Mouse (Mus musculus): ENCODE data around the gene Hmg20b.

DNA sequence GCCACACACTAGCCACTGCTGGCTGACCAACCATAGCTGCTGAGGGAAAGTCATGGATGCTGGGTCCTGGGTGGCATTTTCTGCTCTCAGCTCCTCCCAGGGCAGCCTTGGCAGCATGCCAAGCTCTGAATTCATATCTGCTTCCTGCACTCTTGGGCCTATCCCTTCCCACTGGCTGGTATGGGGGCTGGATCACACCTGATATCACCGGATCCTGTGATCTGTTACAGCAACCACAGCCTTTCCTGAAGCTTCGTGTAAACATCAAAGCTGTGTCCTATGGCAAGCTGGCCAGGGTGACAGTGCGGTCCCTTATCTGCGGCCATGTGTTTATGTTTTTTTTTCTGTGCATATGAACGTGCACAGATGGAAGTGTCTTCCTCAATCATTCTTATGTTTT, 31.8 kb upstream of the Hmg20b start:
- no peak for TF ChIP-seq USF1 (IDR thresholded peaks at IDR 0.05; ENCODE audit: low read depth)
- TF ChIP-seq CTCF (IDR thresholded peaks at IDR 0.05; ENCODE audit: control insufficient read depth, insufficient read depth, insufficient read length), result no peak
- no peak for TF ChIP-seq MAX (IDR thresholded peaks at IDR 0.05)
- no peak for TF ChIP-seq MYOG (IDR thresholded peaks at IDR 0.05; ENCODE audit: control insufficient read depth, extremely low read depth, insufficient read length)
- no peak for TF ChIP-seq MYOD1 (IDR thresholded peaks at IDR 0.05; ENCODE audit: control insufficient read depth, insufficient read length, low read depth)
- TF ChIP-seq CEBPB (IDR thresholded peaks at IDR 0.05; ENCODE audit: low read depth), result no peak
- TF ChIP-seq FOSL1 (IDR thresholded peaks at IDR 0.05; ENCODE audit: insufficient read depth, low read length, poor library complexity, severe bottlenecking), result no peak
